Mouse (Mus musculus) gastrocnemius, adult 8-10 months (tissue): ENCODE measurements around the gene Rai1. TPM values are rescaled to one million over a fixed set of nuclear protein-coding genes. Genes with fewer than 3 reads are reported as not detected.

Experiments used
- DNase-seq, 2 experiments: peaks; one replicate each; pipeline ENCODE4 v3.0.0; 2022; ENCODE audit warnings: low spot score in 2 of 2
- total RNA-seq, 4 experiments: library from RNA; stranded (reverse); gene quantifications; 2 replicates each; pipeline ENCODE4 v1.2.4; 2022

The Rai1 gene
- total RNA-seq, 4 experiments from 2014 or later = 18.0 to 25.7 (median 21.4) TPM

DNA sequence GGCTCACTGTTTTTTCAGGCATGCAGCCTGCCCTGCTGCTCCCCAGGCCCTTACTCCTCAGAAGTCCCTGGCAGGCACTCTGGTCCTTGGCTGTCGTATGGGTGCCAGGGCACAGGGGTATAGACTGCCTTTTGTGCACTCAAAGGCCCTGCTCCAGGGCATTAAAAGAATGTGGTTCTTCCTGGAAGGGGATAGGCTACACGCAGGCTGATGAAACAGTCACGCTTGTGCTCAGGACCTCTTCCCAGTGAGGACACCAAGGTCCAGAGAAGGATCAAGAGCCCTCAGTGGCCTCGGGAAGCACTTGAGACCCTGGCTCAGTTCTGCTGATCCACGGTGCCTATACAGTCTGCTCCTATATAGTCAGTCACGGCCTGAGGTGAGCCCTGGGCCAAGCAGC lies 108.5 kb downstream of the Rai1 start:
- no peak for DNase-seq

GRCm38 (mm10) chr11:60216671-60217070 lies 111.9 kb downstream of the Rai1 start:
- DNase-seq = no peak

DNA sequence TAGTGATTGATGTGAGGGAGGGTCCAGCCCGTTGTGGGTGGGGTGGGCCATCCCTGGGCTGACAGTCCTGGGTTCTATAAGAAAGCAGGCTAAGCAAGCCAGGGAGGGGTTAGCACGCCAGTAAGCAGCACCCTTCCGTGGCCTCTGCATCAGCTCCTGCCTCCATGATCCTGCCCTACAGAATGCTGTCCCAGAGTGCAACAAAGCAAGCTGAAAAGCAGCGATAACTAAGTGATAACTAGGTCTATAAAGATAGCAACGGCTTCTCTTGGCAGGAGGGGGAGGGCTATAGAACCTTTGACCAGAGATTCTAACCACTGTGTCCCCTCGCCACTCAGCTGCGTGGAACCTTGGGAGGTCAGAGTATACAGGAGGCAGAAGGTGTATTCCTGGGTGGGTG lies 112.7 kb downstream of the Rai1 start:
- no peak for DNase-seq

GRCm38 (mm10) chr11:60219609-60220008 lies 114.8 kb downstream of the Rai1 start:
- no peak for DNase-seq

- DNase-seq = peak; percentile 90 to 94
Measured at GRCm38 (mm10) chr11:60220291-60220804, 115.5 kb downstream of the Rai1 start.

- no peak for DNase-seq
Measured at GRCm38 (mm10) chr11:60221425-60221824, 116.6 kb downstream of the Rai1 start.

DNA sequence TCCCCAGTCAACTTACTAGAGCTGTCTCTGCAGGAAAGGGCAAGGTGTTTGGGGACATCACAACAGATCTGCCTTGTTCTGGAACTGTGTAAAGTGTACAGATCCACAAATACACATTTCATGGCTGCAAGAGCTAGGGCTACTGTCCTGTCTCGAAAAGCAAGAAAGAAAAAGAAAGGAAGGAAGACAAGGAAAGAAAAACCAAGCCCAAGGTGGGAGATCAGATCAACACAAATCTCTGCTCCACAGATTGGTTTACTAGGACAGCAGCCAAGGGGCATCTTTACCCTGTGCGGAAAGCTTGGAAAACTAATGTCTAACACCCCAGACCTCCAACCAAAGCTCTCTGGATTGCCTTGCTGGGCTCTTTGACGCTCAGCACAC lies 117.3 kb downstream of the Rai1 start:
- no peak for DNase-seq

GRCm38 (mm10) chr11:60222469-60223236 lies 117.8 kb downstream of the Rai1 start, which contains the start of gene Srebf1:
TSS of gene Srebf1 (minus strand) at chr11:60222581.
- peak; percentile 75 to 82 for DNase-seq

DNA sequence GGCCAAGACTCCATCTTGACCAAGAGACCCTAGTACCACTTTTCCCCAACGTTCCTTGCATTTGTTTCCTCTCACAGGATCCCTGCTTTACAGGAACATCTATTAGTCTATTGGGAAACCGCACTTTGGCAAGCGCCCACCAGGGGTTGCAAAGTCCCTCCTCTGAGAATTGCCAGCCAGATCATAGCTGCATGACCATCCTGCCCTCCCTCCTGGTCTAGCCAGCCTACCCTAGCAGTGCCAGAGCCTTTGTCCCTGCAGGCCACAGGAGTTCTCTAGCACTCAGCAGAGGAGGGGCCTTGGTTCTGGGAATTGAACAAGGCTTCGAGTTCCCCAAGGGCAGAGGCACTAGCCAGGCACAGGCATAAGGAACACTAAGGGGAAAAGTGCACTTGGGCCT lies 119.9 kb downstream of the Rai1 start:
- DNase-seq = no peak

GRCm38 (mm10) chr11:60225874-60226273 lies 121.1 kb downstream of the Rai1 start:
- no peak for DNase-seq

DNA sequence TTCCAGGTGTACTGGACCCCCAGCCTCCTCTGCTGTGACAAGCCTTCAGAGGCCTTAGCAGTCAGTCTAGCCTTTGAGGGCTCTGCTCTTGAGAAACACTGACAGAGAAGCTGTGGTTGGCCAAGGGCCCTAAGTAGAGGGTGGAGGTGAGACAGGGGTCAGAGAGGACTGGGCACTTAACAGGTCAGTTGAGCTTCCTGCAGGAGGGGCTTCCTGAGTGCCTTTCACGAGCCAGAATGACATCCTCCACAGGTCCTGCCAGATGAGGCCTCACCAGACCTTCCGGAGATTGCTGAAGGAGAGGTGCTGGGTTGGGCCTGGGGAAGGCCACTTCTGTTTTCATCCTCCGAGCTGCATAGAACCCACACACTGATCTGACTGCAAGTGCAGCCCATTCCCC lies 123.7 kb downstream of the Rai1 start:
- DNase-seq = no peak

DNA sequence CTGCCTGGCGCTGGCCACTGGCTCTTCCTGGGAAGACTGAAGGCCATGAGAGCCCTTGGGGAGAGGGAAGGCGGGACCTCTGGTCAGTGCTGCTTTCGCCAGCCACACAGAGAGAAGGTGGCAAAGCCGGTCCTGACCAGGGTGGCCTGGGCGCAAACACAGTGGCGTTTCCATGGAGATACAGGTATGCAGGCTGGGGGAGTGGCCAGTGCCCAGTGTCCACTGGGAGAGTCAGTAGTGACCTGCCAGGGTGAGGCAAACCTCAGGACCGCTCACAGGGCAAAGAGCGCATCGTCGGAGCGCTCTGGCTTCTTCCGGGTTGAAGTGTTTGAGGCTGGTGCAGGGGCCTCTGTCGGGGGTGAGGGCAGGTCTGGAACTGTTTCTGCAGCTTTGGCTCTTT lies 125.0 kb downstream of the Rai1 start:
- DNase-seq = no peak

DNA sequence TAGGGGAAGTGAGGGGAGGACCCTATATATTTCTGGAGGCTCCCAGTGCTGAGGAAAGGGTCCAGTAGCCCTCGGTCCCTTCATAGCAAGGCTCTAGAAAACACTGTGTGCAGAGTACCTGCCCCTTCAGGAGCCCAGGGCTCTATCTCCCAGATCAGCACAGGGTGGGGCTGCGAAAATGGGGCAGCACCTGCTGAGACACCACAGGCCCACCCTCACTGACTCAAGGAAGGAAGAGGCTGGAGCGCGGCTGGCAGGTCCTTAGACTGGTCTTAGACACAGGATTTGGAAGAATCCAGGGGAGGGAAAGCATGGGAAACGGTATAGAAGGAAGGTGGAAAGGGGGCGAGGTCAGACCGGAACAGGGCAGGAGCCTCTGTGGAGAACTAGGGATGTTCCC lies 125.7 kb downstream of the Rai1 start:
- no peak for DNase-seq

DNA sequence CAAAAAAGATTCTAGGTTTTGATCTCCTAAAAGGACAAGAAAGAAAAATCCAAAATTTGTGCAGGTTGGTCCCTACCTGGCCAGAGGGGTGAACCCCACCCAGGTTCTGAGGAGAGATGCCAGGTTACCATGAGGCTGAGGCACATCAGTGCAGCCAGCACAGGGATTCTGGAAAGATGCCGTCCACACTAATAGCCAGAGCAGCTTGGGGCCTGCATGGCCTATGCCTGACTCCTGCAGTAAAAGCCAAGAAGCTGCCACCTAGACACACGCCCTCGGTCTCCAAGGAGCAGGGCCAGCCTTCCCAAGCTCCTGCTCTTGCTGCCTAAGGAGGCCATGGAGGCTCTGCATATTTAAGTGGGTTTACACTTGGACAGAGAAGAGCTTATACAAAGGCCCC lies 126.5 kb downstream of the Rai1 start:
- no peak for DNase-seq

DNA sequence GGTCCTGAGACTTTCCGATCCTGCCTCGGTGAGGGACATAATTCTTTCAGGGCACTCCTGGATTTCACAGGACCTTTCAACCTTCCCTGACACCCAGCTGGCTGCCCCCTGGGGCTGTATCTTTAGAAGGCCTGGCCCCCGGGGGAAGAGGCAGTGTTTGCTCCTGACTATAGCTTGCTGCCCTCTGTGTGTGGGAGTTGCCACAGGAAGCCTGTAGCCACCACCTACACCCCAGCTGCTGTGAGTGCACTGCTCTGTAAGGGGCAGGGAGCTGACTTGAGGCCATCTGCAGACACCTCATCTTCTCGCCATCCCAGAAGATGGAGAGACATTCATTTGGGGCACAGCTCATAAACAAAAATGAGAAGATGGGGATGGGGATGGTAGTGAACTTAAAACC lies 127.1 kb downstream of the Rai1 start:
- DNase-seq = no peak

- no peak for DNase-seq
Measured at GRCm38 (mm10) chr11:60232441-60233058, 127.7 kb downstream of the Rai1 start.

DNA sequence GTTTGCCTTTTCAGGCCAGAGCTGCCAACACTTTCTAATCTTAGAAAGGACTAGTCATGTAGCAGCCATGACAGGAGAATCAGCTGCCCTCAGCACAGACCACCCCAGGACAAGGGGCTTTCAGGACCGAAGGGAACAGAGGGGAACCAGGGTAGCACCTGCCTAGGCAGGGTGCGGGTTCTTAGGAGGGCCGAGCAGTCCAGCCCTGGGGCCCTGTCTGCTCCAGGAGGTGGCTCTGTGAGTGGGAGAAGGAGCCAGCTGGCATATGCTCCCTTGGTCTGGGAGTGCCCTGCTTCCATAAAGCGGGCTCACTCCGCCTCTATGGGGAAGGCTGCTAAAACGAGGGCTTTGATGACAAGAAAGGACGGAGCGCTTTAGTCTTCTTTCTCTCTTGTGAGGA lies 128.4 kb downstream of the Rai1 start:
- no peak for DNase-seq

GRCm38 (mm10) chr11:60235351-60235750 lies 130.5 kb downstream of the Rai1 start:
- no peak for DNase-seq

DNA sequence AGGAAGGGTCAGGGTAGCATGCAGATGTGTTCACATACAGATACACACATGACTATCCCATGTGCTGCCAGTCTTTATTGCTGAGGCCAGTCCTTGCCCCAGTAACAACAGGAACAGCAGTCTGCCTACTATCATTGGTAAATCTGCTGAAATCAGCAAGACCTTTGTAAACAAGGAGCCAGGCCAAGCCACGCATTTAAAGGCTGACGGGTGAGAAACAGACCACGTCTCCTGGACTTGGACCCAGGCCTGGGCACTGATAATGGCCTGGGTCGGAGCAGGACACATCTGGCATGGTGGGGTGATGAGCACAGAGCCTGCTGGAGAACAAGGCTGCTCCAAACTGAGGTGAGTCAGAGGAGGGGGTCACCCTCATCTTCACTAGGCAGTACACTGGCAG lies 135.7 kb downstream of the Rai1 start:
- no peak for DNase-seq

- DNase-seq = no peak
Measured at GRCm38 (mm10) chr11:60244503-60245143, 139.8 kb downstream of the Rai1 start.

GRCm38 (mm10) chr11:60246077-60246476 lies 141.3 kb downstream of the Rai1 start:
- DNase-seq = no peak

DNA sequence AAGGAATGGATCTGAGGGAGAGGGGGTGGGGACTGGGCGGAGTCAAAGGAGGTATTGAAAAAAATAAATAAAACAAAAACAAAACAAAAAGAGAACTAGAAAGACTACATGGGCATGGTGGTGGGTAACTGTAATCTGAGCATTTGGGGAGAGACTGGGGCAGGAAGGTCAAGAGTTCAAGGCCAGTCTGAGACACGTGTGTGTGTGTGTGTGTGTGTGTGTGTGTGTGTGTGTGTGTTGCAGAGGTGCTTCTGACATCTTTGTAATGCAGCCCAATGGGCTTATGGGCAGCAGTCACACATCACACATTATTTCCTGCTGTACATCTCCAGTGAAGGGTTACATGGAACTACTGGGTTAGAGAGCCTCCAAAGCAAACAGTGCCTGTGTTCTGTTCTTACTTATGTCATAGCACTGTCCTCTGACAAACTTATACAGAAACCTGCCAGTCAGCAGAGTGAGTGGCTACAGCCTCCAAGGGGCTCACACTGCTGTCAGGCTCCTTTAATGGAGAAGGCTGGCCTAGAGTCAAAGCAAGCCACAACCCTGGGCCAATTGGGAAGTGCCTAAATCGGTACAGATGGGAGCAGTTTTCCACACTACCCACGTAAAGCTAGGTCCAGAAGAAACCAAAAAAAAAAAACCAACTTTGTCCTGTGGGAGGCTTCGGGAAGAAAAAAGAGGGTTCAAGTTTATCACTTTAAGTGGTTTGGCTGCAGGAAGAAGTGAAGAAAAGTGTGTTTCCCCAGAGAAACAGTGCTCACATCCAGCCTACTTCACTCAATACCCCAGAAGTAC lies 143.1 kb downstream of the Rai1 start:
- no peak for DNase-seq
